Mouse (Mus musculus) testis, postnatal 10 days (tissue): ENCODE measurements around the gene Ippk.

Experiments
- DNase-seq: peaks from one replicate; pipeline ENCODE4 v3.0.0; 2021; ENCODE audit warnings: low spot score

Ippk gene

GRCm38 (mm10) chr13:49420754-49421605 is at the start of gene Ippk:
Gene Ippk, plus strand, starts transcription at chr13:49421249.
- DNase-seq: peak; percentile 98

- DNase-seq: no peak
These were observed 49.6 kb upstream of the Ippk start for GRCm38 (mm10) chr13:49371428-49371899.

GRCm38 (mm10) chr13:49372370-49373060 is 48.5 kb upstream of the Ippk start:
- no peak for DNase-seq

GRCm38 (mm10) chr13:49374304-49374703 is 46.7 kb upstream of the Ippk start:
- no peak for DNase-seq

- no peak for DNase-seq
These were observed 46.3 kb upstream of the Ippk start for GRCm38 (mm10) chr13:49374730-49375129.

DNA sequence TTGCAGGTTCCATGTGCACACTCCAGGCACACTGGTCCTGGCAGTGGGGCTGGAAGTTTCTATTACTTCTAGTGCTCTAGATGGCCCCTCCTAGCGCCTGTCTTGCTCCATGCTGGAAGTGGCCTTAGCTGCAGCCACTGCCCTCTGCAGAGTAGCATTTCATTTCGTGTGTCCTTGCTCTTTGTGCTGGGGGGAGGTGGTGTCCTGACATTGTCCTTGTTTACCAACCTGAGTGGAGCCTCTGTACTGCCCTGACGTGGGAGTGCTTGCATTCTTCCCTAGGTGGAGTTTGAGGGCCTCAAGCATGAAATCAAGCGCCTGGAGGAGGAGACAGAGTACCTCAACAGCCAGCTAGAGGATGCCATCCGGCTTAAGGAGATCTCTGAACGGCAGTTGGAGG is 43.4 kb upstream of the Ippk start:
- DNase-seq: no peak

GRCm38 (mm10) chr13:49379301-49379700 is 41.7 kb upstream of the Ippk start:
- no peak for DNase-seq

DNA sequence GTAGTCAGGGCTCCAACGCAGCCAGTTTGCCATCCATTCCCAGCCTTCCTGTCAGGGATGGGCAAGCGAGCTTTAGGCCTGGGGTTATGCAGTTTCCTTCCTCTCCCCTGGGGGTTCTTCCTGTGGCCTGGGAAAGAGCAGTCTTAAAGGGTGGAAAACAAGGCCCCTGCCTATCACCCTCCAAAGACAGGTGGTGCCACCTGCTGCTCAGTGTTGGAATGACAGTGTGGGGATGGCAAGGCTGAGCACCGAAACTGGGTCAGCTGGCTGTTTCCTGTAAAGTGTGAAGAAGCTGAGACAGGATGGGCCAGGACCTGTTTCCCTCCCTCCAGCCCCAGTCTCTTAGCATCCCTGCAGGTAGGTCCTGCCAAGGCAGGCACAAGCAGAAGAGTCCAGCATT is 39.8 kb upstream of the Ippk start:
- DNase-seq: peak; percentile 95

DNA sequence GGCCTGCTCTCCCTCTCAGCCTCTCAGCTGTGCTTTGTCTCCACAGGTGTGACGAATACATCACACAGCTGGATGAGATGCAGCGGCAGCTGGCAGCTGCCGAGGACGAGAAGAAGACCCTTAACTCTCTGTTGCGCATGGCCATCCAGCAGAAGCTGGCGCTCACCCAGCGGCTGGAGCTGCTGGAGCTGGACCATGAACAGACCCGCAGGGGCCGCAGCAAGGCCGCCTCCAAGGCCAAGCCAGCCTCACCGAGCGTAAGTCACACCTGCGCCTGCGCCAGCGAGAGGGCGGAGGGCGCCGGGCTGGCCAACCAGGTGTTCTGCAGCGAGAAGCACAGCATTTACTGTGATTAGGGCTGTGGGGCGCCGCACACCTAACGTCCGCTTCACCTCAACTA is 38.1 kb upstream of the Ippk start:
- DNase-seq: peak; percentile 58

GRCm38 (mm10) chr13:49384751-49385463 is 36.1 kb upstream of the Ippk start:
- DNase-seq: no peak

DNA sequence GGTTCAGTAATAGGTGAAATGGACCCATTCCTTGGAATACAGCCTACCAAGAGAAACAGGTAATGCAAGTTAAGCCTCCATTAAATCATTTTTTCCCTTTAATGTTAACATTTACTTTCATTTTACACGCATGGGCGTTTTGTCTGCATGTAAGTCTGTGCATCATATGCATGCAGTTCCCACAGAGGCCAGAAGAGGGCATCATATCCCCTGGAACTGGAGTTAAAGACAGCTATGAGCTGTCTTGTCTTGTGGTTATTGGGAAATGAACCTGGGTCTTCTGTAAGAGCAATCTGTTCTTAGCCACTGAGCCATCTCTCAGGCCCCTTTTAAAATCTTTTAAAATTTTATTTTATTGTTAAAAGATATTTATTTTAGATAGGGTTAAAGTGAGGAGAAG is 29.7 kb upstream of the Ippk start:
- DNase-seq: no peak

DNA sequence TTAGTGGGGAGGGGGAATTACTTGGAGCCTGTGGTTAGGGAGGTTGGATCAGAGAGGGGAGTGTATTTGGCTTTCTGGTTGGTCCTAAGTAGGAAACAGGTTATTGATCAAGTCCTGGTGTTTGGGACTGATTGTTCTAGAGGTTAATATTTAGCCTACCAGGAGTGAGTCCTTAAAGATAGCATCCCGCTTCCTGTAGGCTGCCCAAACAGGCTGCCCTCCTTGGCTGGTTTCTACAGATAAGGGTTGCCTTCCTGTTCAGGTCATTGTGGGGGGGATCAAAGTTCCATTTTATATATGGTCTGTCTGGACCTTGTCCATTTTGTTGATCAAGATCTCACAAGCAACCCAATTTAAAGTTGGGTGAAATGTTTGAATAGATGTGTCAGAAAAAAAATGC is 27.5 kb upstream of the Ippk start:
- no peak for DNase-seq

DNA sequence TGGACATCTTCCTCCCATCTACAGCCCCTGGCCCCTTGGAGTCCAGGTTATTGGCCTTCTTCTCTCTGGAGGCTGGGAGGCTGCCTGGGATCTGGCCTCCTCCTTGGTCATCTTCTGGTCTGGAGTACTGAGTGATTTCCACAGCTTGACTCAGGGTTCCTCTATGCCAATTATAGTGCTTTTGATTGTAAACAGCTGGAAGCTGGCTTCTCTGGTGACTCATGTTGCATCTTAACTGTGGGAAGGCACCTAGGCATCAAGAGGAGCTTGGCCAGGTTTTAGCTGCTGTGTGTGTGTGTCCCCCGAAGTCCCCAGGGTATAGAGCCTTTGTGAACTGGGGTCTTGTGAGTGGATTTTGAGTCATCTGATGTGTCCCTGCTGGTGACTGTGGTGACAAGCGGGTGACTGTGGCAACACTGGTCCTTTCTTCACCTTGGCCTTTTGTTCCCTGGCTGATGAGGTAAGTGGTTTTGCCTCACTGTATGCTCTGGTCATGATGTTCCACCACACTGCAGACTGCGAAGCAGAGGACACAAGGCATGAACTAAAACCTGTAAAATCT is 26.1 kb upstream of the Ippk start:
- no peak for DNase-seq

DNA sequence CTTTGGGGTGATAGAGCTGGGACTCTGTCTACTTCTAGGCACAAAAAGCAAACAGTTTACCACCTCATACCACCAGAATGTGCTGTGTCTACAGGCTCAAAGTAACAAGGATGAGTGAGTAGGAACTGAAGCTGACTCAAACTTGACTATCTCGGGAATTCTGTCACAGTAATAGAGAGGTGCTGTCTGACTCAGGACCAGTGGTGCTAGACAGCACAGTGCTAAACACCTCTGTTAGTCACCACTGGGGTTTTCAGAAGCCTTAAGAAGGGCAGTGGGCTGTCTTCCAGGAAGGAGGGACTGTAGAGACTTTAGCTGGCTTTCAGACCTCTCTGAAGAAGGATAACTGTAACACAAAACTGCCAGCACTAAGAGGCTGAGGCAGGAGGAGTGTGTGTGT is 24.3 kb upstream of the Ippk start:
- DNase-seq: no peak

DNA sequence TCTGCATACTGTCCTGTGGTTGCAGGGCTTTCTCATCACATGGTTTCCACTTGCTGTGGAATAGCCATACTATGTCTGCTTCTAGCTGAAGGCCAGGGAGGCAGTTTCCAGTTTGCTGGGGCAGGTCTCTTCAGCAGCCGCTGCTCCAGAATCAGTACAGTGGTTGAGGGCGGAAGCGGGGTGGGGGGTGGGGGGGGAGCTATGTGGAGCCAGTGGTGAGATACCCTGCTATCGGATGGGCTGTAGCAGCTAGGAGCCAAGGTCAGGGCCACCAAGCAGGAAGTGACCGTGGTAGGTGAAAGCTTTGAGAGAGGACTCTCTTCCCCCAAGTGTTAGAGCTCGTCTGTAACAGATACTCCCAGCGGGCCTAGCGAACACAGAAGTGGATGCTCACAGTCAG is 22.9 kb upstream of the Ippk start:
- no peak for DNase-seq

DNA sequence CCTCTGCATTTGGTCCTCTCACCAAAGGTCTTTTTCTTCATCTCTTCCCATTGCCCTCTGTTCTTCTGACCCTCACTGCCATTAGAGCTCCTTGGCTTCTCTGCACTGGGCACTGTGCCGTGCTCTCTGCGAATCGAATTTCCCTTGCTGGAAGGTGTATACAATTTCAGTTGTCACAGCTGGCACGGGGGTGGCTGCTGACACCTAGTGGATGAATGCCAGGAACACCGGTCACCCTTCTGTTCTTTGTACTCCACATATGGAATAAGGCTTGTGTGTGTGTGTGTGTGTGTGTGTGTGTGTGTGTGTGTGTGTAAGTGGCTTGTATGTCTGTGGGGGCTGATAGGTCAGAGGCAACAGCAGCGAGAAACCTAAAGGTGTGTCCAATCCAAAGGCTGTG is 20.9 kb upstream of the Ippk start:
- no peak for DNase-seq

DNA sequence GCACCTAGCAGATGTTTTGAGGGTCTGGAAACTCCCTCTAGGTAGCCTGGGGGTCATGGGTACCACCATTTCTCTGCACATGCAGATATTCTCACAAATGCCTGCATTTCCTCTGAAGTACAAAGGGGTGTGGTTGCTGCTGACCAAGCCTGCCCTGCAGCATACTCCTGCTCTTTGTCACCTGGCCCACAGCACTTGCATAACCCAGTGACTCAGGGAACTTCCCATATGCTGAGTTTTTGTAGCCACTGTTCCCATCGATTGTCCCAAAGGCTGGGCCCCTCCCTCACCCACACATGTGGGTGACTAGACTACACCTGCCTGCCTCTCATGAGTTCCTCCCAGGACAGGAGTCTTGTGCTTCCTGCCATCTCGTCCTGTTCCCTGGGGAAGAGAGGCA is 18.4 kb upstream of the Ippk start:
- DNase-seq: no peak

- DNase-seq: no peak
These were observed 13.3 kb upstream of the Ippk start for GRCm38 (mm10) chr13:49407795-49408194.

DNA sequence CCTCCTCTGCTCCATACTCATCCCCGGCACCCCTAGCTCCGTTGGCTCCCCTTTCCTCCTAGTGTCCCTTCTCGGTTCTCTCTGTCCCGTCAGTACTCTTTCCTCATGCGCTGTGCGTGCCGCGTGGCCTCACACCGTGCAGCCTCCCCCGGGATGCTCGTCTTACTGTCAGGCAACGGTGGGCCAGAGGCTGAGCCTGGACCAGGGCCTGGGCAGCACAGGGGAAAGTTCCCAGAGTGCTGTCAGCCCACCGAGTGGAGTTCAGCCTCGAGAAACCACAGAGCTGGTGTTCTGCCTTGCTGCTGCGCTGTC is 513 bp downstream of the Ippk start:
- no peak for DNase-seq

DNA sequence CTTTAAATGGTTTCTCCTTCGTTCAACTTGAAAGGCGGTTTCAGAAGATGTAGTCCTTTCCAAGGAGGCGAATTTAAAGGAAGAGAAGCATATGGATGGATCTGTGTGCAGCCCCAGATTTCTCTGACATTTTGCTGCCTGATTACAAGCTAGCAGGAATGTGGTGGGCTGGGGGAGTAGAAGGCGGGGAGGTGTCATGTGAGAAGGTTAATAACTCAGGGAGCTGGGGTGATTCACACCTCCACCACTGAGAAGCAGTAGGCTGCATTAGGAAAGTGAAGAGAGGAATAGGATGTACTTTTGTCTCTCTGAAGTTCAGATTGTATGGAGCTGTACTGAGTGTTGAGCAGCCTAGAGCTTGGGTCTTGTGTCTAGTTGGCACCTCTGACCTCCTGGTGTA is 910 bp downstream of the Ippk start:
- no peak for DNase-seq

DNA sequence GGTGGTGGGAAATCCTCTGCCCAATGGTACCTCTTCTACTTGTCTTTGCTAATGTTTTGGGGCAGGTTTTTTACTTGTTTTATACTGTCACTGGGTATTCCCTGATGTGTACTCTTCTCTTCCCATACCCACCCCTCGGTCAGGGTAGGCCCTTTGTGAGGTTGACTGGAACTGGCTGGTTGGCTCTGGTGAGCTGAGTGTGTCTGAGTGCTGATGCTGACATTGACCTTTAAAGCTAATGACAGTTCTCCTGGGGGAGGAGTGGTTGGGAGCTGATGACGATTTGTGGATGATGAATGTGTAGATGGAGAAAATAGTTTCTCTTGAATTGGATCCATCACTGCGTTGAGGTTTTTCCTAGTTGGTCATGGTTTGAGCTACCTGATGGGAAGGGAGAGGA is 5.7 kb downstream of the Ippk start:
- no peak for DNase-seq

DNA sequence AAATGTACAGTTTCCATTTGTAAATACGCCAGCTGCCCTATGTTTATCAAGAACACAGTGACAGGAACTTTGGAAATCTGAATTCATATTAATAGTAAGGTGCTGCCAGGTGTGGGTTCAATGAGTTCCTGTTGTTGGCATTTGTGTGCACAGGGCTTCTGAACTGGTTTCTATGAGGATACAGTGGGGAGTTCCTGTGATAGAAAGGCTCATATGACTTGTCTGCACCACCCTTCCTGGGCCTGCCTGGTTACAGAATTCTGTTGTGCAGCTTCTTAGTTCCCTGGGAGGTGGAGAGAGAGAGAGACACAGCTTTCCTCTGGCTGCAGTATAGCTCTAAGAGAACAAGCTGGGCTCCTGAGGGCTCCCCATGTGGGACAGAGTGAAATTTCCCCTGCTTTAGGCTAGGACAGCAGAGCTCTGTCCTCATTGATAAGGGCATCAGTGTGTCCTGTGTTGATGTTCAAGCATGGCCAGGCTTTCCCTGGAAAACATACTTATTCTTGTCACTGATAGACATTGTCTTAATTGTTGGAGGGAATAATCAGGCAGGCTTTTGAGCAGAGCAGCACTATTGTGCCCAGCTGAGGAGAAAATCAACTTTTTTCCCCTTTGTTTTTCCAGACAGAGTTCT is 7.1 kb downstream of the Ippk start:
- DNase-seq: no peak
